Mouse (Mus musculus) testis, adult 2 months (tissue): Measurements from ENCODE around the gene Gm10799.

Experiments
- CTCF ChIP-seq: fragments of 200-500 bp; IDR thresholded peaks from 2 replicates; pipeline ENCODE4 v1.5.1; 2012; ENCODE audit warnings: low read depth, mild to moderate bottlenecking, inconsistent platforms, low read length, moderate library complexity; ENCODE audit not compliant: control insufficient read depth, insufficient read depth, insufficient replicate concordance
- POLR2A ChIP-seq: fragments of 200-500 bp; IDR thresholded peaks from 2 replicates; pipeline ENCODE4 v1.6.1; 2012; ENCODE audit warnings: low read depth, mild to moderate bottlenecking, inconsistent platforms, low read length, moderate library complexity; ENCODE audit not compliant: control insufficient read depth

DNA sequence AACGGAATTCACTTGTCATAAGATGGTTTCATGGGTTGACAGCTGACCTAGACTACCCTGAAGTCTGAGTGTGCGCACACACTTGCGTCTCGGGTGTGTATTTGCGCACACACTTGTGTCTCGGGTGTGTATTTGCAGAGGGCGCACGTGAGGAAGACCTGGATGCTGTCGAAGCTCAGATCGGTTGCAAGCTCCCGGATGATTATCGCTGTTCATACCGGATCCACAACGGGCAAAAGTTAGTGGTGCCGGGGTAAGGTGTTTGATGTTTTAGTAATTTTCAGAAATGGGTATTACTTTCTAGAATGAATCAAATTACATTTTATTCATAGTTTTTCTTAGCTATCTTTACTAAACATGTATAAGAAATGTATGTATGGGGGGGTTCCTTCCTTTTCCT, 25.6 kb downstream of the Gm10799 start:
- TF ChIP-seq POLR2A (no peak), CTCF (no peak)
